Mouse (Mus musculus) spleen, adult 2 months (tissue): ENCODE data around the gene Scd3. TPM values are rescaled to one million over a fixed set of nuclear protein-coding genes. Genes with fewer than 3 reads are reported as not detected.

Experiments
- DNase-seq, 2 experiments: peaks; one replicate each; pipeline versions ENCODE4 v3.0.0 to v3.0.0-alpha.2; 2012 to 2021; ENCODE audit warnings: low spot score in 2 of 2, low read depth in 1 of 2
- H3K27ac ChIP-seq: fragments of 200-500 bp; 2 replicates; pipeline ENCODE4 v1.5.1; 2012; ENCODE audit warnings: low read length, inconsistent platforms; ENCODE audit not compliant: insufficient read depth
- H3K27me3 ChIP-seq: fragments of 200-500 bp; 2 replicates; pipeline ENCODE4 v1.6.1; 2012; ENCODE audit warnings: mild to moderate bottlenecking, moderate library complexity, low read length, inconsistent platforms; ENCODE audit not compliant: control insufficient read depth, insufficient read depth
- H3K36me3 ChIP-seq: fragments of 200-500 bp; 2 replicates; pipeline ENCODE4 v1.6.1; 2012; ENCODE audit warnings: mild to moderate bottlenecking, low read length, inconsistent platforms; ENCODE audit not compliant: control insufficient read depth, insufficient read depth
- H3K4me1 ChIP-seq: fragments of 200-500 bp; 2 replicates; pipeline ENCODE4 v1.6.1; 2011; ENCODE audit warnings: inconsistent platforms; ENCODE audit not compliant: control insufficient read depth, insufficient read depth, insufficient read length
- H3K4me3 ChIP-seq: fragments of 200-500 bp; 2 replicates; pipeline ENCODE4 v1.5.1; 2011; ENCODE audit warnings: mild to moderate bottlenecking, inconsistent platforms; ENCODE audit not compliant: insufficient read depth, insufficient read length; ENCODE audit errors: extremely low read depth
- CTCF ChIP-seq: fragments of 200-500 bp; IDR thresholded peaks from 2 replicates; pipeline ENCODE4 v1.5.1; 2011; ENCODE audit warnings: mild to moderate bottlenecking, inconsistent platforms; ENCODE audit not compliant: insufficient read depth, insufficient read length, insufficient replicate concordance; ENCODE audit errors: extremely low read depth
- POLR2A ChIP-seq: fragments of 200-500 bp; IDR thresholded peaks from 2 replicates; pipeline ENCODE4 v1.6.1; 2011; ENCODE audit warnings: low read depth, low read length, inconsistent platforms
- WGBS: fragments of 180-500 bp; shearing (Covaris S2); methylation state at CpG from one replicate; pipeline ENCODE4 v1.1.7; 2018; 5-methylcytosine and 5-hydroxymethylcytosine counted together
- polyA plus RNA-seq: library from polyadenylated mRNA; depleted of rRNA; stranded (reverse); fragments of >200 nt; gene quantifications from 2 replicates; pipeline ENCODE4 v1.2.3, GENCODE M21; 2012

The Scd3 gene
- polyA plus RNA-seq, 1 experiment = not detected

GRCm38 (mm10) chr19:44266824-44267498 lies 63.9 kb downstream of the Scd3 start:
- H3K27me3 ChIP-seq = no peaks in the 10 kb centered on the region
- TF ChIP-seq CTCF = 0 out of 2 replicates have a peak, but pooled peaks have one; percentile 4
- peak; percentile 55; the same call in 1 of the 2 replicates for TF ChIP-seq POLR2A
- H3K4me3 ChIP-seq = peak overlapping the region; percentile 68
- H3K27ac ChIP-seq = peak overlapping the region; percentile 79
- H3K4me1 ChIP-seq = peaks cover 16% of the 10 kb centered on the region
- H3K36me3 ChIP-seq = no peaks in the 10 kb centered on the region
- under 1% methylated on average over 43 of the region's 43 CpGs for WGBS
- peak; percentile 58 to 78 for DNase-seq

- H3K27me3 ChIP-seq = no peaks in the 10 kb centered on the region
Measured at GRCm38 (mm10) chr19:44267499-44268002, 64.5 kb downstream of the Scd3 start.

DNA sequence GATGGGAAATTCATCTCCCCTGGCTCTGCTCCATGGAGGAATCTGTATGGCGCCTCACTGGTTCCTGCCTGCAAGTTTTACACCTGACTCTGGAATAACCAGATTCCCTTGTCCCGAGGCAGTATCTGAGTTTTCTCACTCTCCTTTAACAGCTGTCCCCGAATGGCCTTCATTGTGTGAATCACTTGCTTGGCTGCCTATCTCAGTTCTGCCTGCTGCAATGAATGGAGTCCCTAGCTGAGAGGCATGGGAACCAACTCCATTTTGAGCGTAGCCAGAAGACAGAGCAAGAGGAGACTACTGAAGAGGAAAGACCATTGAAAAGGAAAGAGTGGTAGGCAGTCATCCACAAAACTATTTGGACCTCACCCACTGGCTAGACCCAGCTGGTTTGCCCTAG lies 70.6 kb downstream of the Scd3 start:
- TF ChIP-seq CTCF (no peak), POLR2A (no peak)
- 88% methylated on average over 4 of the region's 4 CpGs for WGBS
- DNase-seq = no peak
- no peaks in the 10 kb centered on the region for H3K4me1 ChIP-seq
- H3K36me3 ChIP-seq = no peaks in the 10 kb centered on the region
- no peak overlapping the region for H3K27ac ChIP-seq
- H3K4me3 ChIP-seq = no peak overlapping the region
- H3K27me3 ChIP-seq = no peaks in the 10 kb centered on the region

More at GRCm38 (mm10) chr19:44267499-44268002, 64.5 kb downstream of the Scd3 start:
- H3K4me3 ChIP-seq = peak overlapping the region; percentile 68
- no peaks in the 10 kb centered on the region for H3K36me3 ChIP-seq
- TF ChIP-seq CTCF (no peak), POLR2A (no peak)
- WGBS = 29% methylated on average over 18 of the region's 18 CpGs
- peaks cover 16% of the 10 kb centered on the region for H3K4me1 ChIP-seq
- peak overlapping the region; percentile 79 for H3K27ac ChIP-seq
- DNase-seq = no peak

- DNase-seq = no peak
- no peak for TF ChIP-seq CTCF
- TF ChIP-seq POLR2A = no peak
- Histone ChIP-seq H3K36me3 (no peaks in the 10 kb centered on the region), H3K27ac (no peak overlapping the region), H3K27me3 (no peaks in the 10 kb centered on the region), H3K4me1 (no peaks in the 10 kb centered on the region), H3K4me3 (no peak overlapping the region)
- WGBS = 91% methylated on average over 4 of the region's 4 CpGs
Measured at GRCm38 (mm10) chr19:44274452-44274851, 71.4 kb downstream of the Scd3 start.

DNA sequence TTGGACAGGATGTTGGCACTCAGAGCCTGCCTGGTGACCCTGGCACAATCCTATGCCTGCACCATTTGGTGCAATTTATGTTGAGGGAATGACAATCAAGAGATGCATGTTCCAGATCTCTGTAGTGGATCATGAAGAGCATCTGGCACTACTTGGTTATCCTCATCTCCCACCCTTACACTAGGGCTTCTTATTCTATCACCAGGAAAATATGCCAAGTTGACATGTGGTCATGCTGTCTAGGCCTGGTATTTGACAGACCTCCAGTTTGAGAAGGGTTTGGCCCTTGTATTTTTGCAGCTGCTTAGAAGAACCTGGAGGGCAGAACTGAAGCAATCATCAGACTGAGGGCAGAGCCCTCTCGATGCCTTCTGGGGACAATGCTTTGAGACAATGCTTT lies 72.3 kb downstream of the Scd3 start:
- no peak for TF ChIP-seq POLR2A
- Histone ChIP-seq H3K36me3 (no peaks in the 10 kb centered on the region), H3K27me3 (no peaks in the 10 kb centered on the region), H3K27ac (no peak overlapping the region), H3K4me3 (no peak overlapping the region), H3K4me1 (no peaks in the 10 kb centered on the region)
- DNase-seq = no peak
- WGBS = 93% methylated on average over 1 of the region's 1 CpGs

DNA sequence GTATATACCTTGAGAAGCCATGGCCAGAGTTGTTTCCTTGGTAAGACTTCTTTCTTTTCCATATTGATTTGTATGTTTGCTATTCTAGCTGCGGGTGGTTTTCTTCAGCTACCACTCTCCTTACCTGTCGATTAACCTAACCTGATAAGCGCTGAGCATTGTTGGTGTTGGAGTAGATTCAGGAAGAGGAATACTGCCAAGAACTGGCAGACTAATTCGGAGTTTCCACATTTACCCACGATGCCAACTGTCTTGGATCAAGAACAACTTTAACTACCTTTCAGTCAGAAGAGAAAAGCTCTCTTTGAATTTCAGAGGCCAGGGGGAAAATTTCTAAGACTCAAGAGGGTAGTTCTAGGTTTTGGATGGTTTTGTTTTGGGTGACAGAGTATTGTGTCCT lies 73.8 kb downstream of the Scd3 start:
- Histone ChIP-seq H3K27me3 (no peaks in the 10 kb centered on the region), H3K4me1 (peaks cover 7% of the 10 kb centered on the region), H3K36me3 (no peaks in the 10 kb centered on the region), H3K4me3 (no peak overlapping the region), H3K27ac (no peak overlapping the region)
- DNase-seq = no peak
- TF ChIP-seq CTCF (no peak), POLR2A (no peak)
- 87% methylated on average over 5 of the region's 5 CpGs for WGBS

- TF ChIP-seq CTCF (no peak), POLR2A (no peak)
- Histone ChIP-seq H3K4me3 (no peak overlapping the region), H3K27ac (no peak overlapping the region), H3K27me3 (no peaks in the 10 kb centered on the region), H3K4me1 (peaks cover 16% of the 10 kb centered on the region), H3K36me3 (no peaks in the 10 kb centered on the region)
- no peak for DNase-seq
- WGBS = 92% methylated on average over 8 of the region's 8 CpGs
Measured at GRCm38 (mm10) chr19:44277931-44278330, 74.9 kb downstream of the Scd3 start.
